Comparison of ENCODE assay signal across 8 mouse cellular contexts in the genomic region with DNA sequence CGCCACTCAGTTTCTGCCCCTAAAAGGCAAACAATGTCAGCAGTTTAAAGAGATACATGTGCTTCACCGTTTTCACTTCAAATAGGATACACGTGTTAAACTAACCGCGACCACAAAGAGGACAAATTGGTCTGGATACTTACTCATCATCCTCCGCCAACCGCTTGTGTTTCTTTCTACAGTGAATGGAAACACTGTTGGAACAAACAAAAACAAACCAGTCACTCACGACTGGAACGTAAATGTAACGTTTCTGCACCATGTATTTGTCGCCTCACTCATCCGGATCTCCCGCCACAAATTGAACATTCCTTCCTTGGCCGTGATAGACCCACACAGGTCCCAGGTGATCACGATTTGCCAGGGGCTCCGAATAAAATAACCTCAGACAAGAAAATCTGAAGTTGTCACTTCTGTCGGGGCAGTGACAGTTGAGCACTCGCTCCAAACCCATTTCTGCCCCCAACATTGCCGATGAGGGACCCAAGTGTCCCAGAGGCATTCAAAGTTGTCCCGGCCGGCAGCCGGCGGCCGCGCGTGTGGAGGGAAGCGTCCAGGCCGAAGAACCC. TPM values are rescaled to one million over a fixed set of nuclear protein-coding genes. Genes with fewer than 3 reads are reported as not detected.
DNase-seq lines count a peak whose midpoint lies in the region; ATAC-seq and TF ChIP-seq lines count a peak whose summit lies in the region.

No protein-coding gene starts in this region.

- H3K4me2 ChIP-seq in heart, embryonic 11.5 days: peak overlapping the region; percentile 86
- peak overlapping the region; percentile 89 for H3K4me2 ChIP-seq in intestine, postnatal 0 days (replicated peaks; ENCODE audit: low read depth)
- H3K4me2 ChIP-seq in neural tube, embryonic 15.5 days: peak overlapping the region; percentile 73

- H3K9ac ChIP-seq in heart, embryonic 11.5 days (ENCODE audit: low read depth, low read length): peak overlapping the region; percentile 92
- peak overlapping the region; percentile 94 for H3K9ac ChIP-seq in intestine, postnatal 0 days (ENCODE audit: low read depth, low read length)
- peak overlapping the region; percentile 75 for H3K9ac ChIP-seq in neural tube, embryonic 15.5 days (replicated peaks)

- peak overlapping the region; percentile 91 for H3ac ChIP-seq in C2C12 (ENCODE audit: control insufficient read depth, insufficient read length, low read depth)

- ATAC-seq in heart, embryonic 11.5 days (replicated peaks; ENCODE audit: insufficient number of reproducible peaks, low FRiP score, low TSS enrichment): no peak
- no peak for ATAC-seq in intestine, postnatal 0 days
- peak; percentile 7; the same call in 1 of the 2 replicates for ATAC-seq in neural tube, embryonic 15.5 days (ENCODE audit: low FRiP score)
- no peak for ATAC-seq in erythroid progenitor cell, adult 5-6 weeks (replicated peaks; ENCODE audit: low FRiP score, poor library complexity, severe bottlenecking)

- no peak for DNase-seq in heart, postnatal 4 days
- DNase-seq in embryo, embryonic 9.5 days (ENCODE audit: extremely low spot score): peak; percentile 17
- DNase-seq in adrenal gland, adult 8-10 months: no peak

- peaks cover 4% of the 10 kb centered on the region; the same call in 1 of the 2 replicates for H3K4me1 ChIP-seq in heart, embryonic 11.5 days (ENCODE audit: control insufficient read depth, insufficient read depth, low read length)
- H3K4me1 ChIP-seq in intestine, postnatal 0 days (replicated peaks; ENCODE audit: control insufficient read depth, insufficient read depth, low read length): peaks cover 3% of the 10 kb centered on the region; the same call in 1 of the 2 replicates
- H3K4me1 ChIP-seq in neural tube, embryonic 15.5 days: peaks cover 26% of the 10 kb centered on the region

- no peaks in the 10 kb centered on the region for H3K36me3 ChIP-seq in heart, embryonic 11.5 days (ENCODE audit: control insufficient read depth, insufficient read depth, low read length)
- H3K36me3 ChIP-seq in C2C12 (ENCODE audit: control insufficient read depth, insufficient read depth): peaks cover 34% of the 10 kb centered on the region
- H3K36me3 ChIP-seq in intestine, postnatal 0 days (ENCODE audit: control insufficient read depth, insufficient read depth): 0 out of 2 replicates have a peak, but pooled peaks cover 4% of the 10 kb centered on the region
- H3K36me3 ChIP-seq in neural tube, embryonic 15.5 days: 0 out of 2 replicates have a peak, but pooled peaks cover 7% of the 10 kb centered on the region

- H3K27me3 ChIP-seq in heart, embryonic 11.5 days (ENCODE audit: control insufficient read depth, insufficient read depth, low read length): no peaks in the 10 kb centered on the region
- H3K27me3 ChIP-seq in C2C12 (ENCODE audit: control insufficient read depth, insufficient read depth, insufficient read length): no peaks in the 10 kb centered on the region
- no peaks in the 10 kb centered on the region for H3K27me3 ChIP-seq in intestine, postnatal 0 days (replicated peaks; ENCODE audit: control insufficient read depth, insufficient read depth, low read length)
- no peaks in the 10 kb centered on the region for H3K27me3 ChIP-seq in neural tube, embryonic 15.5 days (replicated peaks)

- 2% methylated on average over 28 of the region's 28 CpGs for whole genome bisulfite sequencing in heart, embryonic 11.5 days (ENCODE audit: insufficient replicate concordance)
- under 1% methylated on average over 28 of the region's 28 CpGs for WGBS in intestine, postnatal 0 days
- 1% methylated on average over 28 of the region's 28 CpGs for WGBS in neural tube, embryonic 15.5 days

- peak overlapping the region; percentile 81 for H3K27ac ChIP-seq in heart, embryonic 11.5 days (ENCODE audit: low read depth, low read length)
- peak overlapping the region; percentile 57 for H3K27ac ChIP-seq in intestine, postnatal 0 days (ENCODE audit: low read depth, low read length)
- H3K27ac ChIP-seq in neural tube, embryonic 15.5 days (replicated peaks): peak overlapping the region; percentile 79; the same call in 1 of the 2 replicates

- TF ChIP-seq CTCF in C2C12 (IDR thresholded peaks at IDR 0.05; ENCODE audit: control insufficient read depth, insufficient read depth, insufficient read length): no peak
- no peak for TF ChIP-seq CTCF in intestine, postnatal 0 days (IDR thresholded peaks at IDR 0.05; ENCODE audit: low read depth)

- no peaks in the 10 kb centered on the region for H3K9me3 ChIP-seq in heart, embryonic 11.5 days (replicated peaks; ENCODE audit: control insufficient read depth, low read length)
- no peaks in the 10 kb centered on the region for H3K9me3 ChIP-seq in intestine, postnatal 0 days (ENCODE audit: control insufficient read depth)
- no peaks in the 10 kb centered on the region for H3K9me3 ChIP-seq in neural tube, embryonic 15.5 days (replicated peaks)

- H3K79me2 ChIP-seq in C2C12 (ENCODE audit: control insufficient read depth, insufficient read depth): peaks cover 51% of the 10 kb centered on the region

- H3K4me3 ChIP-seq in heart, embryonic 11.5 days (ENCODE audit: low read depth, low read length): peak overlapping the region; percentile 75
- peak overlapping the region; percentile 59 for H3K4me3 ChIP-seq in C2C12 (ENCODE audit: insufficient read depth, poor library complexity, severe bottlenecking)
- H3K4me3 ChIP-seq in intestine, postnatal 0 days (ENCODE audit: low read depth, low read length): peak overlapping the region; percentile 91
- peak overlapping the region; percentile 69 for H3K4me3 ChIP-seq in neural tube, embryonic 15.5 days (replicated peaks)

- H3K79me3 ChIP-seq in C2C12 (ENCODE audit: low read depth): peaks cover 23% of the 10 kb centered on the region

TF ChIP-seq in C2C12, 6 proteins besides CTCF, POLR2A, EP300 and RAD21:
- no peak for TF ChIP-seq FOSL1 (IDR thresholded peaks at IDR 0.05; ENCODE audit: insufficient read depth, low read length, poor library complexity, severe bottlenecking)
- TF ChIP-seq MAX (IDR thresholded peaks at IDR 0.05): peak; percentile 81
TF ChIP-seq in C2C12: peak in this region for 1.

RNA-seq across cellular contexts. Expression of gene Ccdc117, which starts 0.7 kb away (rescaled TPM):
- polyA plus RNA-seq in heart, embryonic 11.5 days (2014; fragmentation: Nextera tagmentation; extraction: Ambion mirVana): 14.4 and 17.8 TPM in 2 replicates
- total RNA-seq in heart, postnatal 4 days (2021): 10 to 100 TPM; 11.3 to 14.1 TPM
- 7.7 TPM for polyA plus RNA-seq in C2C12 (2012; fragmentation: generic; extraction: Trizol)
- 4.7 and 6.3 TPM in 2 replicates for polyA plus RNA-seq in intestine, postnatal 0 days (2015; fragmentation: Nextera tagmentation; extraction: Ambion mirVana)
- 11.2 and 13.0 TPM in 2 replicates for polyA plus RNA-seq in neural tube, embryonic 15.5 days (2015; fragmentation: Nextera tagmentation; extraction: Ambion mirVana)
- total RNA-seq in erythroid progenitor cell, adult 5-6 weeks (2015; ENCODE audit: low replicate concordance): 2.5 and 4.6 TPM in 2 replicates
- total RNA-seq in erythroid progenitor cell, adult 5-6 weeks (2017; ENCODE audit: low replicate concordance): 8.2 and 12.6 TPM in 2 replicates
- total RNA-seq in adrenal gland, adult 8-10 months (2022): 10 to 100 TPM; 23.8 to 34.9 (median 28.8) TPM

RNA-seq across cellular contexts. Expression of gene Xbp1, which starts 20.9 kb away (rescaled TPM):
- 141 and 145 TPM in 2 replicates for polyA plus RNA-seq in heart, embryonic 11.5 days (2014; fragmentation: Nextera tagmentation; extraction: Ambion mirVana)
- 10 to 100 TPM; 51.2 to 65.4 TPM for total RNA-seq in heart, postnatal 4 days (2021)
- polyA plus RNA-seq in C2C12 (2012; fragmentation: generic; extraction: Trizol): 62.4 TPM
- 141 and 150 TPM in 2 replicates for polyA plus RNA-seq in intestine, postnatal 0 days (2015; fragmentation: Nextera tagmentation; extraction: Ambion mirVana)
- polyA plus RNA-seq in neural tube, embryonic 15.5 days (2015; fragmentation: Nextera tagmentation; extraction: Ambion mirVana): 154 and 184 TPM in 2 replicates
- 42.8 and 44.7 TPM in 2 replicates for total RNA-seq in erythroid progenitor cell, adult 5-6 weeks (2015; ENCODE audit: low replicate concordance)
- total RNA-seq in erythroid progenitor cell, adult 5-6 weeks (2017; ENCODE audit: low replicate concordance): 27.2 and 32.3 TPM in 2 replicates
- 100 to 1,000 TPM; 163 to 269 (median 179) TPM for total RNA-seq in adrenal gland, adult 8-10 months (2022)

RNA-seq across cellular contexts. Expression of gene Ankrd36, which starts 28.2 kb away (rescaled TPM):
- polyA plus RNA-seq in heart, embryonic 11.5 days (2014; fragmentation: Nextera tagmentation; extraction: Ambion mirVana): 0.96 TPM in 1 of 2 replicates, not detected in the other
- total RNA-seq in heart, postnatal 4 days (2021): not detected
- polyA plus RNA-seq in C2C12 (2012; fragmentation: generic; extraction: Trizol): not detected
- polyA plus RNA-seq in intestine, postnatal 0 days (2015; fragmentation: Nextera tagmentation; extraction: Ambion mirVana): not detected in 2 replicates
- not detected in 2 replicates for polyA plus RNA-seq in neural tube, embryonic 15.5 days (2015; fragmentation: Nextera tagmentation; extraction: Ambion mirVana)
- not detected in 2 replicates for total RNA-seq in erythroid progenitor cell, adult 5-6 weeks (2015; ENCODE audit: low replicate concordance)
- total RNA-seq in erythroid progenitor cell, adult 5-6 weeks (2017; ENCODE audit: low replicate concordance): 4.4 TPM in 1 of 2 replicates, not detected in the other
- total RNA-seq in adrenal gland, adult 8-10 months (2022): not detected
